Mouse (Mus musculus): ENCODE data around the gene Ccdc8.

The Ccdc8 gene

DNA sequence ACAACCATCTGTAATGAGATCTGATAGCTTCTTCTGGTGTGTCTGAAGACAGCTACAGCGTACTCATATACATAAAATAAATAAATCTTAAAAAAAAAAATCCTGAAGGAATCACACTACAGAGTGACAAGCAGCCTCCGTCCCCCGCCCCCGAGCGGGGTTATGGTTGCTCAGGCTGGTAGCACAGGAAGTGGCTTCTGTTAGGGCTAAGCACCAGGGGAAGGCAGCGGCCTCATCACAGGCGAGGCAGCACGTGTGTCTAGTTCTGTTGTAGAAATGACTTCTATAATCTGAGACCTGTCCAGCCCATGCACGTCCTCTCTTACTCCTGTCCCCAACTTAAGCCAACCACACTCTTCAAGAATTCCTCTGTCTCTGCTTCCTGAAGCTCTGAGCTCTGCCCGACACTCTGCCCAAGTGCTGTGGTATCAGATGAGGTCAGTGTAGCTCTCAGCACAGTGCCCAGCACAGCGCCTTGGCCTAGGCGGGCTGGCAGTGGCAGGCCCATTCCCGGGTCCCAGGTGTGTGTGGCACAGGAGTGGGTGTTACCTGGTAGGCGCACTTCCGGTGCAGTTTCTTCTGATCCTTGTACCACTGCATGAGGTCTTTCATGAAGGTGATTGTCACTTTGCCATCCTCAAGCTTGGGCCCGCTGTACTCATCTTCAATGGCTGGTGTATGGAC is 17.0 kb downstream of the Ccdc8 start:
- no peak for DNase-seq (ENCODE audit: low spot score in 2 of 2)

GRCm38 (mm10) chr7:17010010-17010347 is 17.5 kb downstream of the Ccdc8 start:
- no peak for DNase-seq (ENCODE audit: low spot score in 2 of 2)

DNA sequence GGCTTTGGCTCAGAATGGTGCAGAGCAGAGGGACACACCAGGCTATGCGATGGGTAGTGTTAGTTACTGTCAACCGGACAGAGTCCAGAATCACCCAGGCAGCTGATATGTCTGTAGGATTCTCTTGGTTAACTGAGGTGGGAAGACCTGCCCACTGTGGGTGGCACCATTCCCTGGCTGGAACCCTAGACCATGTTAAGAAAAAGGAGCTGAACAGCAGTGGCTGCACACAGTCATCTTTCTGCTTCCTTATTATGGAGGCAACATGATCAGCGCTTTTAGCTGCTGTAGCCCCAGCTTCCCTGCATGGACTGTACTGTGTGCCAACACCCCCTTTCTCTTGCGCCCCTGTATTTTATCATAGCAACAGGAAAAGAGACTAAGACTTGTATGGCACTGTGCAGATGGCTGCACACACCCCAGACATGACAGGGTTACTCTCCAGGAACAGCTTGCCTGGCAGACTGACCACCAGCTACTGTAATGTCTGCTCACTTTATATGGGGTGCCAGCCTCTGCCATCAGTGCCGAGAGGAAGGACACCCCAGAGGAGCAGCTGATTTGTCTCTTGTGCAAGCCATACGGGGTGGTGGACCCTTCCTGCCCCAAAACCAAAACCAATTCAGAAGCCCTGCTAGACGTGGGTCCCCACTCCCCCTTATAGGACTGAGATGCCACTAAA is 19.5 kb downstream of the Ccdc8 start:
- no peak for DNase-seq (ENCODE audit: low spot score in 2 of 2)

GRCm38 (mm10) chr7:17015381-17015780 is 22.9 kb downstream of the Ccdc8 start:
- no peak for DNase-seq (ENCODE audit: low spot score in 2 of 2)

GRCm38 (mm10) chr7:17017036-17017435 is 24.5 kb downstream of the Ccdc8 start:
- peak; percentile 87 to 90 for DNase-seq (ENCODE audit: low spot score in 2 of 2)

- DNase-seq (ENCODE audit: low spot score in 2 of 2) = no peak
Measured at GRCm38 (mm10) chr7:17017921-17018320, 25.4 kb downstream of the Ccdc8 start.

- no peak for DNase-seq (ENCODE audit: low spot score in 2 of 2)
Measured at GRCm38 (mm10) chr7:17019426-17020166, 27.1 kb downstream of the Ccdc8 start.

DNA sequence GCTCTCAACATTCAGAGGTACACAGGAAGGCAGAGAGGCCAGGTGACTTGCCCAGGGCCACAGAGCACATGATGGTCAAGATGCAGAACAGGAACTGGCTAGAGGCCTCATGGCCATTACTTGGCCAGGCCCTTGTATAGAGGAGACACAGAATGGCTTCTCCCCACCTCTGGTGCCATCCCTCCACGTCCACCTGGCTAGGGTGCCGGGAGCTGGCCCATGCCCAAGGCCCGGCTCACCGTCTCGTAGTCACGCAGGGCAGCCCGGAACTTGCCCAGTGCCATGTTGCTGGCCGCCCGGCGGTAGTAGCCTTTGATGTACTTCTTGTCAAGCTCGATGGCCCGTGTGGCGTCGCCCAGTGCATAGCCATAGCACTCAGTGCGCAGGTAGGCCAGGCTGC is 29.7 kb downstream of the Ccdc8 start:
- no peak for DNase-seq (ENCODE audit: low spot score in 2 of 2)

DNA sequence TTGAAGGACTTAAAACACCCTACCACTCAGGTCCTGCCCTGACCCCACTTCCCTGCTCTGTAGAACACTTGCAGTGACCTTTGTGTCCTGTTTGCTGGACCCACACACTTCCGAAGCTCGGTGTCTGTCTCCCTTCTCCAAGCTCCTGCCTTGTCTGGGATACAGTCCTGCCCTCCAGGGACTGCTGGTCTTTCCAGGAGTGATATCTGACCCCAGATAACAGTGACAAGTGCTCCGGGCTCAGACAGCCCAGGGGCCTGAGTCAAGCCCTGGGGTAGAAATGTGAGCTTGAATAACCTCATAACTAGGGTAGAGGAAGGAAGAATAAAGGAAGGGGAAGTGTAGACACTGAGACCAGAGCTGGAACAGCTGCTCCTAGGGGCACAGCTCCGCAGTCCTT is 31.2 kb downstream of the Ccdc8 start:
- DNase-seq (ENCODE audit: low spot score in 2 of 2) = no peak

- no peak for DNase-seq (ENCODE audit: low spot score in 2 of 2)
Measured at GRCm38 (mm10) chr7:17024141-17024540, 31.6 kb downstream of the Ccdc8 start.

GRCm38 (mm10) chr7:17024814-17025504 is 32.5 kb downstream of the Ccdc8 start:
- DNase-seq (ENCODE audit: low spot score in 2 of 2) = no peak

DNA sequence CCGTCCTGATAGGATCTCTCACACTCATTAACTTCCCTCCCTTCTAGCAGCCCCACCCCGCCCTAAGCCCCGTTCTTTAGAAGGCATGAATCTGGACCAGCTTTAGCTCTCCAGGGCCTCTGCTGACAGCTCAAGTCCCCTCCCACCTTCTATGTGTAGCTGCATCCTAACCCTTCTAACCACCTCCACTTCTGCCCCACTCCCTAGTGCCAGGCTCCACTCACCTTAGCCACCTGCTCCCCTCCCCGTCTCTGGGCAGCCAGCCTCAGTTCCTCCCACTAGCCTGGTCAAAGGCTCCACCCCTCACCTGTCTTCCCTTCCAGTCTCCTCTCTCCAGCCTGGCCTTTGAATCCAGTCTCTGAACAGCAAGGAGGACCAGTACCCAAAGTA is 33.0 kb downstream of the Ccdc8 start:
- no peak for DNase-seq (ENCODE audit: low spot score in 2 of 2)

DNA sequence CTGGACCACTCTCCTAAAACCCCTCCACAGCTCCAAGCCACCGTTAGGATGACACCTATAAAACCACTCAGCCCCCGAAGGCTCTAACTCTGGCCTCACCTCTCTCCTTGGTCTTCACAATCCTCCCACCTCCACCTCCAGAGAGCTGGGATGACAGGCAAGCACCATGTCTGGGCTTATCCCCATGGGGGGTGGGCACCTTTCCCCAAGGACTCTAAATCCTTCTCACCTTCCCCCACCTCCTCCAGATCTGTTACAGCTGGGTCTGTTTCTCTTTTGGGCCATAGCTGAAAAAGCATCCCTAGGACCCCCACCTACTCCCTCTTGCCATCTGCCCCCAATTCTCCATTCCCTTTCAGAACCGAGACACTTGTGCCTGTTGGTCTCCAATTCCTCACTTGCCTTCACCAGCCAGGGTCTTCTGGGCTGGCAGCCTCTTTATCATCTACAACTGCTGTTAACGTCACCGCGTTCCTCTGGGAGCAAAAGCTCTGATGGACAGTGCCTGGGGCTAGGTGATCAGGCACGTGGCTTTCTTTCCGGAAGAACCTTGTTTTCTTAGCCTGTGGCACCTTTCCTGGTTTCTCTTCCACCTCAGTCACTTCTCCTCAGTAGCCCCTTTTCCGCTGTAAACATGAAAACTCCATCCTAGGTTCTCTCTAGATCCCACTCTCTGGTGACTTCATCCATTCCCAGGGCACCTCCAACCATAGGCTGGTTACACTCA is 33.6 kb downstream of the Ccdc8 start:
- no peak for DNase-seq (ENCODE audit: low spot score in 2 of 2)

DNA sequence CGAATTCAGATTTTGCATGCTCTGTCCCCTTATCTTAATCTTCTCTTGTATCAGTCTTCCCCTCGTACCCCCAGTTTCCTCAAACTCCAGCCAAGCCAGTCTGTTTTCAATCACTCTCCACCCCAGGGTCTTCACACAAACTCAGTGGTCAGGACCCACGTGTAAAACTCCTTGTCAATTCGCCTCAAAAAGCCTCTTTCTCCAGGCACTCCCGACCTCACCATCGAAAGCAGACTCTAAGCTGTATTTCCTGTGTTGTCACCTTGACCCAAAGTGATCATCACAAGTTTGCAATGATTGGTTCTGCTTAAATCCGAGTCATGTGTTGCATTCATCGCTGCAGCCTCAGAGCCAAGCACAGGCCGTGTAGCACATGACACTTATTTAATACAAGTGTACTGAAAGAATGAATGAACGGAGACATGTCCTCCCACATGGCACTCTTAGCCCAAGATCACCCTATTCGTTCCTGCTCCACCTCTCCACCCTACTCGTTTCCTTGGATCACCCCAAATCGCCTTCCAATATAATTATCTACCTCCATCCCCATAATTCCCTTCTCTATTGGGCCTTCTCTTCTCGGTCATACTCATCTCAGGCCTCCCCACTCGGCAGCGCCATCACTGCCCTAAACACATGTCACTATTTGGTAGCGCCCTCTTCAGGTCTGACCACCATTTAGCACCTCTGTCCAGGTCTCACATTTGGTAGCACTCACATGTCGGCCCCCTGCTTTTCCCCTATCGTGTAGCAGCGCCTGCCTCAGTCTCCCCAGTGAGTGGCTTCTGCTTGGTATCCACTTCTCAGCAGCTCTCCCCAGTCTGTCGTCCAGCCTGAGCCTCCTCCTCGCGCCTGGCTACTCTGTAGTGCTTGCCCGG is 34.4 kb downstream of the Ccdc8 start:
- DNase-seq (ENCODE audit: low spot score in 2 of 2) = peak in 1 of 2 experiments; percentile 58

DNA sequence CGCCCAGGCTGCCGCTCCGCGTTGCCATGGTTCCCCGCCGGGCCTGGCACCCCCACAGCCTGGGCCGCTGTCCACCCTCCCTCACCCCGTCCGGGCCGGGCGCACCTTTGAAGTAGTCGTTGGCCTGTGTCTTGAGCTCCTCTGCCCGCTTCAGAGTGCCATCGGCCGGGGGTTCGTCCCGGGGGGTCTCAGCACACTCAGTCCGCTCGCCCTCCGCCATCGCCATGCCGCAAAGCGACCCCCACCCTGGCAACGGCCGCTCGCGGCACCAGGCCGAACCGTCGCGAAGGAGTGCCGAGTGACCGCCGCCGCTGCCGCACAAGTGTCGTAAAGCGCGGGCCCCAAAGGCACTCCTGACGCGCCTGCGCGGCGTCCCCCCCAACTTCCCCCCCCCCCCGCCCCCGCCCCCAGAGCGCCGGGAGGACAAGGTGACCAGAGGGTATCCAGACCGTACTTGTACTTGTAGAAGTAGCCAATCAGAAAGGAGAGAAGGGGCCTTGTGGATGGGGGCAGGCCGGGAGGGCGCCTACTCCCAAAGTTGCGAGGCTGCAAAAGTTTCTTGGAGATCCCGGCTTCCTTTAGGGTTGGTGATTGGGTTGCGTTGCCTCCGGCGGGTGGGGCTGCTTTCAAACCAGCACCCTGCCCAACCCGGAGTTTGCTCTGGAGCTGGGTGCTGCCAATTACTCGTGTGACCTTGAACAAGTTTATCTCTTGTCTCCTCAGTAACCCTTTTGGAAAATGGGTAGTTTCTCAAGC is 35.3 kb downstream of the Ccdc8 start, which contains the start of gene Ppp5c:
TSS of gene Ppp5c (minus strand) at position 337 of the 756 bp plus-strand sequence.
- DNase-seq (ENCODE audit: low spot score in 2 of 2) = peak; percentile 84 to 86

DNA sequence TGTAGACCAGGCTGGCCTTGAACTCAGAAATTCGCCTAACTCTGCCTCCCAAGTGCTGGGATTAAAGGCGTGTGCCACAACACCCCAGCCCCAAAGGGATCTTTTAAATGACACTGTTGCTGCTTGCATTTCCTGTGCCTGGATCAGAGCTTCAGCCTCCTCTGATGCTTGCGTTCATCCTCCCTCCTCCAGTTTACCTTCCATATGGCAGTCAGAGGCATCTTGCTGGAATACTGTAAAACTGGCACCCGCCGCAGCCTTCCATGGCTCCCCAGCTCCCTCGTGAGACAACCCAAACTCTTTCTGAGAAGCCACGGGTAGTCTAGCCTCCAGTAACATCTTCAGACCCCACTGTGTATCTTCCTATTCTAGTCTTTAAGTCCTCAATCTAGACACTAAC is 36.4 kb downstream of the Ccdc8 start:
- no peak for DNase-seq (ENCODE audit: low spot score in 2 of 2)

DNA sequence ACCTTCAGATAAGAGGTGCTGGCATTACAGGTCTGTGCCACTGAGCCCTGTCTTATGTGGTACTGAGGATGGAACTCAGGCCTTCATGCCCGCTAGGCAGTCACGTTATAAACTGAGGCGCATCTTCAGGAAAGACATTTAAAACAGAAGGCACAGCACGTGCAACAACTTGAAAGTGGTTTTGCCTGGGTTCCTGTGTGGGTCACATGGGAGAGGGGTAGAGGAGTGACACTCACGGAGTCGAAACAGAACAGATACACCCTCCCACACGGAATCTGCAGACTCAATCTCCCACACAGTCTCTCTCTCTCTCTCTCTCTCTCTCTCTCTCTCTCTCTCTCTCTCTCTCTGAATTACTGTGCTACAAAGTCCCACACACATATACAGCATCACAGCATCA is 37.7 kb downstream of the Ccdc8 start:
- DNase-seq (ENCODE audit: low spot score in 2 of 2) = no peak

DNA sequence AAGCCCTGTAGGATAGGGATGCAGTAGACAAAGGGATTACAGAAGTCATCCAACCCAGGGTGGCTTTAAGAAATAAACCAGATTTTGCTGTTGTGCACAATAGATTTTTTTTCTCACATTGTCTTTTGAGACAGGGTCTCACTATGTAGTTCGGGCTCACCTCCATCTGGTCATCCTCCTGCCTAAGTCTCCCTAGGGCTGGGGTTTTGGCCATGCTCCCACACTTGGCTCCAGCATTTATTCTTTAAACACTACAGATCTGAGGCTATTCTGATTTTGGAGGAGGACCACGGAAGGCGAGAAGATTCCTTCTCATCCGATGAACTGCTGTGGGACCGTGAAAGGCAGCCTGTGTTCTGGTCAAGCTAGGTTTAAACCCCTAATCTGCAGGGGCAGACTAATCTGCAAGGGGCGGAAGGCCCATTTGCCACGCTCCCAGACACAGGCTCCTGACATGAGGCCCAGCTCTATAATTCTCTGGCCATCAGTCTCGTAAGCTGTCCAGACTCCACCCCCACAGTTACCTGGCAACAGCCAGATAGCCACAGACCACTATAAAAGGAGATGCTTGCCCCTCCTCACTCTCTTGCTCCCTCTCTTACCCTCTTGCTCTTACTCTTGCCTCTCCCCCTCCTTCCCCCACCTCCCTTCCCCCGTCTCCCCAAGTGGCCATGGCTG is 45.6 kb downstream of the Ccdc8 start:
- no peak for DNase-seq (ENCODE audit: low spot score in 2 of 2)

GRCm38 (mm10) chr7:17039373-17039772 is 46.9 kb downstream of the Ccdc8 start:
- no peak for DNase-seq (ENCODE audit: low spot score in 2 of 2)

Measured in frontal cortex, postnatal 14 days (tissue).